Mouse (Mus musculus) stomach, embryonic 15.5 days (tissue): ENCODE data around the gene Pld1. TPM values are rescaled to one million over a fixed set of nuclear protein-coding genes. Genes with fewer than 3 reads are reported as not detected.

Experiments
- ATAC-seq: fragments of 200-750 bp; cut with Nextera tagmentation; 2 replicates; pipeline ENCODE4 v1.8.0; 2017; ENCODE audit warnings: low read depth, moderate number of reproducible peaks, moderate TSS enrichment; ENCODE audit not compliant: insufficient read depth, low FRiP score
- H3K27ac ChIP-seq: fragments of 300-500 bp; sonication (generic); 2 replicates; pipeline ENCODE4 v1.5.1; 2015; ENCODE audit warnings: mild to moderate bottlenecking, inconsistent platforms
- H3K27me3 ChIP-seq: fragments of 300-500 bp; sonication (generic); replicated peaks from 2 replicates; pipeline ENCODE4 v1.6.1; 2015; ENCODE audit warnings: inconsistent platforms
- H3K36me3 ChIP-seq: fragments of 300-500 bp; sonication (generic); 2 replicates; pipeline ENCODE4 v1.6.1; 2015; ENCODE audit warnings: inconsistent platforms
- H3K4me1 ChIP-seq: fragments of 300-500 bp; sonication (generic); 2 replicates; pipeline ENCODE4 v1.6.1; 2015; ENCODE audit warnings: inconsistent platforms
- H3K4me2 ChIP-seq: fragments of 300-500 bp; sonication (generic); 2 replicates; pipeline ENCODE4 v1.6.1; 2015; ENCODE audit warnings: mild to moderate bottlenecking, inconsistent platforms
- H3K4me3 ChIP-seq: fragments of 300-500 bp; sonication (generic); replicated peaks from 2 replicates; pipeline ENCODE4 v1.5.1; 2015; ENCODE audit warnings: inconsistent platforms
- H3K9ac ChIP-seq: fragments of 300-500 bp; sonication (generic); 2 replicates; pipeline ENCODE4 v1.6.1; 2015; ENCODE audit warnings: inconsistent platforms
- H3K9me3 ChIP-seq: fragments of 300-500 bp; sonication (generic); 2 replicates; pipeline ENCODE4 v1.6.1; 2016; ENCODE audit warnings: inconsistent platforms
- WGBS: fragments of 180-500 bp; shearing (Covaris S2); methylation state at CpG from one replicate; pipeline ENCODE4 v1.1.7; 2015; 5-methylcytosine and 5-hydroxymethylcytosine counted together
- polyA plus RNA-seq: library from polyadenylated mRNA; unstranded; fragments of >200 nt; fragmentation: Nextera tagmentation; extraction: Ambion mirVana; gene quantifications from 2 replicates; pipeline ENCODE4 v1.2.1, GENCODE M21; 2015

Gene Pld1
- polyA plus RNA-seq, 1 experiment from 2014 or later: 7.1 TPM

DNA sequence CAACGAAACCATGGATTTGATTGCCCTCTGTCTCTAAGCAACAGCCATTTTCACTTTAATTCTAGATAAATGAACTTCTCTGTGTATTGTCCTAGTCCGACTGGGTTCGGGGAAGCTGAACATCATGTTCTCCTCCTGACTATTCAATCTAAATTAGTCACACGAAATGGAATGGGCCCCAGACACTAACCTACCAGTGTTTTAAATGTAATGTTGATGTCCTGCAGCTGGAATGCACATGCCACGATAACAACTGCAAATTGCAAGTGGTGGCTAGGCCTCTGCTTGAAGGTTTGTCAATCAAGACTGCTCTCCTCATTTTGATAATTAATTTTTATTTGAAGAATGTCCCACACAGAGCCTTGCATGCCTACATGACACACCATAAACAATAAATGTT is 203.2 kb downstream of the Pld1 start:
- Histone ChIP-seq H3K36me3 (no peaks in the 10 kb centered on the region), H3K4me2 (no peak overlapping the region), H3K27me3 (no peaks in the 10 kb centered on the region), H3K4me1 (no peaks in the 10 kb centered on the region), H3K9ac (no peak overlapping the region), H3K9me3 (no peaks in the 10 kb centered on the region), H3K4me3 (no peak overlapping the region), H3K27ac (no peak overlapping the region)
- no peak for ATAC-seq
- 69% methylated on average over 5 of the region's 5 CpGs for WGBS

DNA sequence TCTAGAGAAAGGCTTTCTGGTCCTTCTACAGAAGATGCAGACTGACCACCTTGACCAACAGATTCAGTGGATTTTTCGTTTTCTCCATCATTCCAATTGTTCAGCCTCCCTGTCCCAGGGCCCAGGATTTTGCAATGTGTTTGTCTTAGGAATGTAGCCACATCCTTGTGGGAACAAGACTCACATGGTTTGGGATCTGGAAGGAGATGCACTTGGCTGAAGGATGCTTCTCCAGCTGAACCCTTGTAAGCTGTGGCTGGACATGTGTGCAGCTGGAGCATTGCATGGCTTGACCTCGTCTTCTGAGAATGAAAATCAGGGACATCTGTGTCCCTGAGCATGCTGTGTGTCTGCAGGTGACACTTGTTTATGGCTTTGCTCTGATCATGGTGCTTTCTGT is 203.6 kb downstream of the Pld1 start:
- Histone ChIP-seq H3K4me3 (no peak overlapping the region), H3K9ac (no peak overlapping the region), H3K27ac (no peak overlapping the region), H3K4me2 (no peak overlapping the region), H3K36me3 (no peaks in the 10 kb centered on the region), H3K27me3 (no peaks in the 10 kb centered on the region), H3K9me3 (no peaks in the 10 kb centered on the region), H3K4me1 (no peaks in the 10 kb centered on the region)
- 70% methylated on average over 2 of the region's 2 CpGs for WGBS
- no peak for ATAC-seq

DNA sequence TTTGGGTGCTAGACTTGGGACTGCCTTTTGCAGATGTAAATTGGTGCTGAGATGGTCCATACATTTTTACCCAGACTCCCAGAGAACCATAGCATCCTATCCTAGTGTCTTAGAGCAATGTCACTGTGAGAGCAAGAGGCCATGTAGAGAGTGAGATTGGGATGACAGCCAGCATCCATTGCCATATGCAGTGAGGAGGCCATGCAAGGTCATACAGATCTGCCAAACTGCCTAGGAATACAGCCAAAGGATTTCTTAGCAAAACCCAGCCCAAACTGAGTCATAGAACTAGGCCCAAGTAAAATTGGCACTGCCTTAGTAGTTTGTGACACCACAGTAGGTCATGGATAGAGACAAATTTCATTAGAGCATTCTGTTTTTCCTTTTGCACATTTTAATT is 206.2 kb downstream of the Pld1 start:
- Histone ChIP-seq H3K4me1 (no peaks in the 10 kb centered on the region), H3K36me3 (no peaks in the 10 kb centered on the region), H3K27me3 (no peaks in the 10 kb centered on the region), H3K4me3 (no peak overlapping the region), H3K27ac (no peak overlapping the region), H3K9me3 (no peaks in the 10 kb centered on the region), H3K4me2 (no peak overlapping the region), H3K9ac (no peak overlapping the region)
- ATAC-seq: no peak

DNA sequence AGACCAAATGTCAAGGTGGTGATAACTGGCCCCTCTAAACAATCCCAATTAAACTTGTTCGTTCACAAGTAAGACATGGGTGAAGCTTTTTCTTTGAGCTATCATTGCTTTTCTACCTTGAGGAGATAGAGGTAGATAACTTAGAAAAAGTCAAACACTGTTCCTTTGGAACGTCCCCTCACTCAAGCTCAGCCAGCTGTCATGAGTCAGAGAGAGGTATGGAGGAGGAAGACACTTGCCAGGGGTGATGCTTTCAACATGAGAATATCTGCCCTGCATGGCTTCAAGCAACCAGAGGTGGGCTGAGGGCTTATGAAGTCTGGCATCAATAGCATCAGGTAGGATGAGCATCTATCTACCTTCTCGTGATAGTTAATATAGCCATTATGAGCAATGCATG is 207.0 kb downstream of the Pld1 start:
- Histone ChIP-seq H3K4me1 (no peaks in the 10 kb centered on the region), H3K4me2 (no peak overlapping the region), H3K27ac (no peak overlapping the region), H3K9me3 (no peaks in the 10 kb centered on the region), H3K27me3 (no peaks in the 10 kb centered on the region), H3K4me3 (no peak overlapping the region), H3K36me3 (no peaks in the 10 kb centered on the region), H3K9ac (no peak overlapping the region)
- WGBS: 76% methylated on average over 3 of the region's 3 CpGs
- ATAC-seq: no peak

DNA sequence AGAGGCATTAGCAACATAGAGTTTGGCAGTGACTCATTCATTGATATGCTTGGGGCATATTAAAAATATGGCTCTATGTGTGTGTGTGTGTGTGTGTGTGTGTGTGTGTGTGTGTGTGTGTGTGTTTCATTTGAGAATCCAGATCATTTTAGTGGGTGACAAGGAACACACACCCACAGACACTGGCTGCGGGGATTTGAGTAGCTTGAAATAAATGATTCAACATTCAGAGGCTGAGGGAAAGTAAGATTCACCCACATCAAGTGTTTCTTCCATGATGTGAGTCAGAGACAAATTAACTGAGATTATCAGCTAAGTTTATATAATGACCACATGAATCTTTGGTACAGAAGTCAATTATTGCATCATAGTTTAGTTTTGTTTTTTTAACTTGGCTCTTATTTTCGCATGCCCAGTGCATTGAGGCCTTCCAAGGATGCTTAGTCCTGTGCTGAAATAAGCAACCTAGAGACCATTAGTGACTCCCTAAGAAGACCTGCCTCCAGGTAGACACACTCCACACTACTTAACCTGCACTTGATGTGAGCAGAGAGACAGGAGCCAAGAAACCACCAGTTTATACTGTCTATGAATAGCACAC is 211.3 kb downstream of the Pld1 start:
- Histone ChIP-seq H3K27ac (no peak overlapping the region), H3K36me3 (no peaks in the 10 kb centered on the region), H3K9me3 (no peaks in the 10 kb centered on the region), H3K4me1 (no peaks in the 10 kb centered on the region), H3K4me2 (no peak overlapping the region), H3K27me3 (no peaks in the 10 kb centered on the region), H3K4me3 (no peak overlapping the region), H3K9ac (no peak overlapping the region)
- ATAC-seq: no peak
- WGBS: 86% methylated on average over 2 of the region's 2 CpGs

DNA sequence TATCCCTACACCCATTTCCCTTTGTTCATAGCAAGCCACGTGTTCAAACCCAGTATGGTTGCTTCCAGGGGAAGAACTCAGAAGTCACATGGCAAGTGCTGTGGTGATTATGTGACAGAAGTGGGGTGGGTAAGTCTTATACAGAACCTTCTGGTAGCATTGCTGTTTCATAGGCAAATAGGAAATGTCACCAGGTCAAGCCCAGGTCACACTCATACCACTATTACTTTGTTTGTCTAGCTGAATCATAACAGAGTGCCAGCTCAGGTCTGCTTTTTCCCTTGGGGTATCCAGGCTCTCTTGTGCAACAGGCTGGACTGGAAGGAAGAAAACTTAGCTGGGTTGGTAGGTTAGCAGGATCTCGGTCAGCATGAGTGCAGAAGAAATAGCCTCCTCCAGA is 219.5 kb downstream of the Pld1 start:
- H3K9ac ChIP-seq: no peak overlapping the region
- no peak overlapping the region for H3K27ac ChIP-seq
- no peak for ATAC-seq
- 79% methylated on average over 2 of the region's 2 CpGs for WGBS
- no peaks in the 10 kb centered on the region for H3K4me1 ChIP-seq
- no peak overlapping the region for H3K4me3 ChIP-seq
- no peaks in the 10 kb centered on the region for H3K9me3 ChIP-seq
- H3K4me2 ChIP-seq: no peak overlapping the region
- H3K36me3 ChIP-seq: no peaks in the 10 kb centered on the region
- no peaks in the 10 kb centered on the region for H3K27me3 ChIP-seq

DNA sequence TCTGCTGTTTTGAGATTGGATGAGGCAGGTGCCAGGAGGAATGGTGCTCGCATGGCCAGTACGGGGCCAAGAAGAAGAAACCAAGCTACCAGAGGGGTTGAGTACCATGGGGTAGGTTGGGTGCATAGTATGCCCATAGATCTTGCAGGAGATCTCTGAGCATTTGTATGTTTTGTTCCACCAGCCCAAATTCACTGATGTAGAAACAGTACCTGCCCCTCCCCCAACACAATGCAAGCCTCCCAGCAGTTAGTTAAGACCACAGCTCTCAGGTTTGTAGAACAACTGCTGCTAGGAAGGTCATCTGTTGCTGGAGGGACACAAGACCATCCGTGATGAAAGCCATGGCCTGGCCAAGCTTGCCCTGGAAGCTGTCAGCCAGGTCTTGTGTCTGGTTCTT is 220.4 kb downstream of the Pld1 start:
- Histone ChIP-seq H3K27ac (no peak overlapping the region), H3K36me3 (no peaks in the 10 kb centered on the region), H3K9me3 (no peaks in the 10 kb centered on the region), H3K4me2 (no peak overlapping the region), H3K4me3 (no peak overlapping the region), H3K27me3 (no peaks in the 10 kb centered on the region), H3K4me1 (no peaks in the 10 kb centered on the region), H3K9ac (no peak overlapping the region)
- no peak for ATAC-seq
- 87% methylated on average over 3 of the region's 3 CpGs for WGBS

DNA sequence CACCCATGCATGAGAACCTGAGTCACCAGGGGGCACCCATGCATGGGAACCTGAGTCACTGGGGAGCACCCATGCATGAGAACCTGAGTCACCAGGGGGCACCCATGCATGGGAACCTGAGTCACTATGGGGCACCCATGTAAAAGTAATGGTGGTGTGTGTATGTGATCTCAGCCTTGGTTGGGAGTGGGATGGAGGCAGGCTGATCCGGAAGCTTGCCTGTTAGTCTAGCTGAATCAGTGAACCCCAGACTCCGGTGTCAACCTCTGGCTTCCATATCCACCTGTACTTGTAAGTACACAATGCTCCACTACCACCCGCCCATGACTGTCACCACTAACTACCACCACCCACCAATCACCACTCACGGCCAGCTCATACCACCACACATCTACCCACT is 223.9 kb downstream of the Pld1 start:
- ATAC-seq: no peak
- H3K9ac ChIP-seq: no peak overlapping the region
- H3K36me3 ChIP-seq: no peaks in the 10 kb centered on the region
- no peak overlapping the region for H3K4me3 ChIP-seq
- no peaks in the 10 kb centered on the region for H3K9me3 ChIP-seq
- no peak overlapping the region for H3K4me2 ChIP-seq
- H3K4me1 ChIP-seq: no peaks in the 10 kb centered on the region
- no peaks in the 10 kb centered on the region for H3K27me3 ChIP-seq
- 88% methylated on average over 4 of the region's 4 CpGs for WGBS
- no peak overlapping the region for H3K27ac ChIP-seq

DNA sequence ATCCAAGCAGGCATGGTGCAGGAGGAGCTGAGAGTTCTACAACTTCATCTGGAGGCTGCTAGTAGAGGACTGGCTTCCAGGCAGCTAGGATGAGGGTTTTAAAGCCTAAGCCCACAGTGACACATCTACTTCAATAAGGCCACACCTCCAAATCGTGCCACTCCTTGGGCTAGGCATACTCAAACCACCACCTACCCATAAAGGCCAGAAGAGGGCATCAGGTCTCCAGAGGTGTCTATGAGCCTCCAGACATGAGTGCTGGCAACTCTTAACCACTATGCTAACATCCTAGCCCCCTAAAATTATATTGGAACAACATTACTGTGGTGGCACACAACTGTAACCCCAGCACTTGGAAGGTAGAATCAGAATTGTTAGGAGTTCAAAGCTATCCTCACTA is 226.2 kb downstream of the Pld1 start:
- WGBS: 38% methylated on average over 1 of the region's 1 CpGs
- H3K4me3 ChIP-seq: no peak overlapping the region
- H3K27me3 ChIP-seq: no peaks in the 10 kb centered on the region
- H3K9me3 ChIP-seq: no peaks in the 10 kb centered on the region
- H3K4me2 ChIP-seq: no peak overlapping the region
- no peak overlapping the region for H3K27ac ChIP-seq
- no peaks in the 10 kb centered on the region for H3K4me1 ChIP-seq
- no peak overlapping the region for H3K9ac ChIP-seq
- ATAC-seq: no peak
- no peaks in the 10 kb centered on the region for H3K36me3 ChIP-seq

DNA sequence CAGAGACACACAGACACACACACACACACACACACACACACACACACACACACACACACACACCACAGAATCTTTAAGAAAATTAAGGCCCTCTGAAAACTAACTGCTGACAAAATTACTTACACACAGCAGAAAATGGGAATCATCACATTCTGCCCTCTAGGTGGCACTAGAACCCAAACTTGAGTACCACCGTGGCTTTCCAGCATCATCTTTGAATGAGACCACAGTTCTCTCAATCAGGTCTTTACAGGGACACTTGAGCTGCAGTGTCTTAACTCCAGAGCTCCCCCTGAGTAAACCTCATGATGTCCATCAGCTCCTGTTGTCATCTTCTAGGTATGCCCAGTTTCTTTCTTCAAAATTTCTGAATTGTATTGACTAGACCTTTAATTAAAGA is 227.1 kb downstream of the Pld1 start:
- no peak overlapping the region for H3K4me2 ChIP-seq
- no peaks in the 10 kb centered on the region for H3K9me3 ChIP-seq
- no peak overlapping the region for H3K4me3 ChIP-seq
- no peak for ATAC-seq
- H3K9ac ChIP-seq: no peak overlapping the region
- H3K36me3 ChIP-seq: no peaks in the 10 kb centered on the region
- H3K27me3 ChIP-seq: no peaks in the 10 kb centered on the region
- no peak overlapping the region for H3K27ac ChIP-seq
- no peaks in the 10 kb centered on the region for H3K4me1 ChIP-seq
- WGBS: 0% methylated on average over 1 of the region's 1 CpGs

DNA sequence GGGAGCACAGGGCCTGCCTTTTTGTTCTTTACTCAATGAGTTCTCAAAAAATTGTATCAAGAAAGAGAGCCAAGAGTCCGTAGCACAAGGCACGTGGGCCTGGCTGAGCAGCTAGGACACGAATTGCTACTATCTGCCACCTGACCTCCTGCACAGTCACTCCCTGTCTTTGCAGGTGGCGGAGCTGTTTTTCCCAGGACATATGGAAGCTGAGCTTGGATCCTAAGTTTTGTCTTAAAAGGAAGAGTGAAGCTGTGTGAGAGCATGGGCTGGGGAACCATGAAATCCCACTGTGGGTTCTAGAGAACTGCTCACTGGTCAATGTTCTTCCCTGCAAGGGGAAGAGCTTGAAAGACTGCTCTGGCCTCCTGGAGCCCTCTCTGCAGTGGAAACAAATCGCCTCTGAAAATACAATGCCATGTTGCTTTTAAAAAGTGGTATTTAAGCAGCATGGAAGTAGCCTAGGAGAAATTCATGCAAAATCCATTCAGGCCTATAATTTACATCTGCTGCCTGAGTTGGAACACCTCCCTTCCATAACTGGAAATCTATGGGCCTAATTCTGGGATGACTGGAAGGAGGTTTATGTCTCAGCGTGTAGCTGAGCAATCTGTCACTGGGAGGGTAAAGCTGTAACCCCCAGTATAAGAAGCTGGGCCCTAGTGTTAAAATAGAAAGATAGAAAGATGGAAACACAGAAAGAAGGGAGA is 229.5 kb downstream of the Pld1 start:
- 76% methylated on average over 6 of the region's 6 CpGs for WGBS
- Histone ChIP-seq H3K4me3 (no peak overlapping the region), H3K4me1 (no peaks in the 10 kb centered on the region), H3K9me3 (no peaks in the 10 kb centered on the region), H3K27me3 (no peaks in the 10 kb centered on the region), H3K9ac (no peak overlapping the region), H3K4me2 (no peak overlapping the region), H3K36me3 (no peaks in the 10 kb centered on the region), H3K27ac (no peak overlapping the region)
- ATAC-seq: no peak

DNA sequence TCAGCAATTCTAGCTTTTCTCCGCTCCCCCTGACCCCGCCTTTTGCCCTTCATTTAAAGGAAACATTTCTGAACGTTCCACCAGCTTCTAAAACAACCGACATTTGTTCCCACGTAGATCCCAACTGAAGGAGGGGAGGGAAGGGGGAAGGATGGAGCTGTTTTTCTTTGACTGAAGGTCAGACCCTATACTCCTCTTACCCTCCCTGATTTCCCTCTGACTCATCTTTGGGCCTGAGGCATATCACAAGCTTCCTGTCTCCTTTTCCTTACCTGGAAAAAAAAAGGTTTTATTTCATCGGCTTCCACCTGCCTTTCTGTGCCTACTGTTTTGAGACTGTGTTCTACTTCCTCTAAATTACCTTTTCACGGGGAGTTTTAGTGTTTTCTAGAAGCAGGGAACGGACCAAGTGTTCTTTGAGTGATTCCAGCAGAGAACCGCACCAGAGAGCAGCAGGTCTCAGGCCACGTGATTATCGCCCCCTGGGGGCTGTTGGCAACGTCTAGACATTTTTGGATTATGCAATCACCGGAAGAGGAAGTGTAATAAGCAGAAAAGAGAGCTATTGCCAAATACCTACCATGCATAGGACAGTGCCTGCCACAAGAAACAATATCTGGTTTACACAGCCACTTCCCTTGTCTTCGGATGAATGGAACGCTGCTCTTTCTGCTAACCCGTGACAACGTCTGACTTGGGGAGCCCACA is 232.6 kb downstream of the Pld1 start:
- 0 out of 2 replicates have a peak, but pooled peaks have one; percentile 35 for ATAC-seq
- Histone ChIP-seq H3K27me3 (no peaks in the 10 kb centered on the region), H3K9ac (no peak overlapping the region), H3K36me3 (no peaks in the 10 kb centered on the region), H3K4me2 (0 out of 2 replicates have a peak overlapping the region, but pooled peaks have one; percentile 14), H3K4me3 (no peak overlapping the region), H3K9me3 (no peaks in the 10 kb centered on the region), H3K4me1 (no peaks in the 10 kb centered on the region), H3K27ac (no peak overlapping the region)
- WGBS: 42% methylated on average over 17 of the region's 17 CpGs
